Mouse (Mus musculus): Measurements from ENCODE around the gene Isca2.
A peak's percentile ranks its signal among the peaks of the same experiment; 100 is the strongest.

Gene Isca2

DNA sequence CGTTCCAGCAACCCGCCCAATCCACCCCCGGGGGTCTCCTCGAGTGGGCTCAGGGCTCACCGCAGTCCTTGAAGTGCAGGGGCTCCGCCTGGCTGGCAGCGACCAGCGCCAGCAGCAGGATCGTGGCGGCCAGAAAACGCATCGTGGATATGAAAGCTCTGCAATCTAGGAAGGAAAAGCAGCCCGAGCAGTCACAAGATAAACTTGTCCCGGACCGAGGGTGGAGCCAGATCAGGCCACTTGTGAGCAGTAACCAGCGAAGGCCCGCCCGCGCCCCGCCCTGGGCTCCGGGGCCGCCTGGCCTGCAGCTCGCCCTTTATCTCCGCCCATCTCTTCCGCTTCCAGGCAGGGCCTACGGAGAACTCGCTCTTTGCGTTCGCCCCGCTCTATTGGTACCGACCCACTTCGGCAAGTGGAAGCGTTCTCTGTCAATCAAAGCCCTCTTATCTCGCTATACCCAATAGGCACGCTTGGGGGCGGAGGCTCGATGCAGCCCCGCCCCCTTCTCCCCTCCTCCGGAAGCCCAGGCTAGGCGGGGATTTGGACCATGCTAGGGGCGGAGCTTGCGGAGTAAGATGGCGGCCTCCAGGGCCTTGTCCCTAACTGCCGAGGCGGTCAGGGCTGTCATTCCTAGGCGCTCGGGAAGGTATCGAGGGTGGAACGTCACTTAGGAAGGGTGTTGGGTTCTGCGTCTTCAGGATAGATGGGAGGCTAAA, at the start of gene Isca2, which contains the start of gene Npc2:
TSS of gene Isca2 (plus strand) at position 526 of the 716 bp plus-strand sequence.
TSS of gene Npc2 (minus strand) at position 427 of the 716 bp plus-strand sequence.
- DNase-seq, result peak; percentile 97

DNA sequence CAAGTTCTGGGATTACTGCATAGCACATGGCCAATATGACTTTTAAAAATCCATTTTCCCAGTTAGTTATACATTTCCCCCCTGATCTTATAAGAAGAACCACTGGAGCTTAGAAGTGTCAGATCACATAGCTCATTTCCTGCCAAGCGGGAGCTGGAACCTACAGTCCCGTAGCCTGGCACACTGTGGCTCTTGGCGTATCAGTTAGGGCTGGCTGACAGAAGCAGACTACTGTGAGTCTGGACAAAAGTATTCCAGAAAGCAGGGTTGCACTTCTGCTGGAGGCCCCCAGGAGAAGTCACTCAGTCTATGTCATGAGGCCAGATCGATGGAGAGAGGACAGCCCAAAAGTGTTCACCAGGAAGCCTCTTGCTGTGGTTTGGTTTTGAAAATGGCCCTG, 46.7 kb upstream of the Isca2 start:
- DNase-seq, result no peak

DNA sequence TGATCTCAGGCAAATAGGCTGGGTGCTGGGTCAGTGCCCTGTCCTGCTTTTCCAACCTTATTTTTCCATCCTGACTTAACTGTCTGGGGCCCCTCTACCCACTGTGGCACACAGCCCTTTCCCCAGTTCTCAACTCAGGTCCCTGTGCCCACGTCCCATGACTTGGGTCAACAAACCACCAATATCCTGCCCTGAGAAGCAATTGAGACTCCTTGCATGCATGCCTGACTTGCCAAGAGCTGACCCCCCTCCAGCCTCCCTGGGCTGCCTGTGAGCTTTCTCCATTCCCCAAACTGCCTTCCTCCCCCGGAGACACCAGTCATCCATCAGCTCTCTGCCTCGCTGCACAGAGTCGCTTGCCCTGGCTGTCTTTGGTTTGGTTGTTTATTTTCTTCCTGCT, 46.1 kb upstream of the Isca2 start:
- DNase-seq, result no peak

DNA sequence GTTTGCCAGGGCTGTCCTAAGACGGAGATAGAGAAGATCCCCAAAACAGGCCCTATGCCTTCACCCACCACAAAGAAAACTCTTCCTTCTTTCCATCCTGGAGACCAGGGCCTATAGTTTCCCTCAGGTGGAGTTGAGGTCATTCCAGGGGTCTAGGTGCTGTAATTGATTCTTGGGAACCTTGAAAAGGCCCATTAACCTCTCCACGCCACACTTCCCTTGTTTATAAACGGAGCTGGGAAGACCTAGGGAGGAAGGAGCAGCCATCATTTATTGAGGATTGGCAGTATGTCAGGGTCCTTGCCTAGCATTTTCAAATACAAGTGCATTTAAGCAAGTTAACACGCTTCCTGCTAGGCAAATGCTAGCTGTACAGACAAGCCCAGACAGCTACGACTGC, 45.6 kb upstream of the Isca2 start:
- no peak for DNase-seq

DNA sequence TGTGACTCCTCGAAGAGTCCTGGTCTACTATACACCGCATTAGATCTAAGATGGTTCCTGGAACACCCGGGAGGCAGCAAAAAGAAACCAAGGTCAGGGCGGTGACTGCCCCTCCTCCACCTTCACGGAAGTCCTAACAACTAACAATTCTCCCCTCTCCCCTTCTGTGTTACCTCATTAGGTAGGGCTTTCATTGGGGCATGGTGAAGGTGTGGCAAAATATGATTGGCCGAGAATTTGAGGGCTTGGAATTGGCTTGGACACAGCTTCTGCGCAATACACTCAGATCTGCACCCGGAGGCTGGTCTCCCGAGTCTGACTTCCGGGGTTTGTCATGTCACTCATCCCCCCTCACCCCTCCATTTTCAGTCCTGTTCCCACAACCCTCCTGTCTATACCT, 44.6 kb upstream of the Isca2 start:
- no peak for DNase-seq

DNA sequence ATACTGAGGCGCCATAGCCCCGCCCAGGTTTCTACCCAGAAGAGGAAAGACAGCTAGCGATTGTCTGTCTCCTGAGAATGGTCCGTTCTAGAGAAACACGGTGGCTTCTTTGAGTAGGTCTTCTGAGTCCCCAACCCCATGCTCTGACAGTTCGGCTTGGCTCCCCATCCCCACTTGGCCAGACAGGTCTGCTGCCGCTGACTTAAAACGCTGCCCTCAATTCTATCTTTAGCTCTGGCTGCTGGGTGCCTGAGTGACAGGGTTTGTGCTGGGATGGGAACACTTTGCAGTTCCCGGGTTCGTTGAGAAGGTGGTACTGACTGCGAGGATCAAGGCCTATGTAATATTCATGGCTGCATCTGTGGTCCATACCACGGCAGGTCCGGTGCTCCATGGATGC, 39.7 kb upstream of the Isca2 start:
- DNase-seq, result no peak

DNA sequence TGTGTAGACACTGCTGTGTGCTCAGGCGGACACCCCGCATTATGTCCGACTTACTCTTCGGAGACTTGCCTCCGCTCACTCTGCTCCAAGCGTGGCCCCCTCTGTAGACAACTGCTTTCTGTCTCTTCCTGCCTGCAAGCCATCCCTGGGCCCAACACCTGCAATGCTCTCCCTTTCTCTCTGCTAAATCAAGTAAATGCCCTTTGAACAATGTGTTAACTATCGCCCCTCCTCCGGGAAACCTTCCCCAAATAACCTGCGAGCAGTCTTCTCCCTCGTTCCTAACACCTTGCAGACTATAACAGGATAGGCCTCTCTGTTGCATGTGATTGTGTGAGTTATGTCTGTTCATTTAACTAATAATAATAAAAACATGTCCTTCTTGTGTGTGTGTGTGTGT, 29.6 kb upstream of the Isca2 start:
- no peak for DNase-seq

DNA sequence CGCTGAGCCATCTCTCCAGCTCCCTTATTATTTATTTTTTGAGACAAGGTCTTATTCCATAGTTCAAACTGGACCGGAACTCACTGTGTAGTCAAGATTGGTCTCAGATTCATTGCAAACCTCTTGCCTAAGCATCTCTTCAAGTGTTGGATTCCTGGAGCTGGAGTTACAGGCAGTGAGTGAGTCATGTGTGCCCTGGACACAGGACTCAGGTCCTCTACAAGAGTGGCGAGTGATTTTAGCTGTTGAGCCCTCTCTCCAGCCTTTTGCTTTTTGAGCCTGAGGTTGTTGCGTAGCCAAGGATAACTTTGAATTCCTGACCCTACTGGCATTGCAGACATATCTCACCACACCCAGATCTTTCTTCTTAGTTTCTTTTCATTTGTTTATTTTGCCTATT, 27.4 kb upstream of the Isca2 start:
- DNase-seq, result no peak

DNA sequence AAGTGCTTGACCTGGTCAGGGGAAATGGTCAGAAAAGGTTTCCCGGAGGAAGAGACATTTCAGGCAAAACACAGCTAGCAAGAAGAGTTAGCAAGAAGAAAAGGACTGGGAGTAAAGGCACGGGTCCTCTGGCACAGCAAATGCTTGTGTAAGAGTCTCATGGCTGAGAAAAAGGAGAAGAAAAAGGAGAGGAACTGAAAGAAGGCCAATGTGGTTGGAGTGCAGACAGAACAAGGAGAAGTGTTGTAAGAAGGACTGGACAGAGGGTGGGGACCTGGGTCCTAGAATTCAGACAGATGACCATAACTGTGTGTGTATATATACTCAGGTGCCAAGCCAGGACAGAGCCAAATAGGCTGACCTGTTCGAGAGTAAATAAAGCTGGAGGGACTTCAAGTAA, 24.9 kb upstream of the Isca2 start:
- DNase-seq, result no peak

DNA sequence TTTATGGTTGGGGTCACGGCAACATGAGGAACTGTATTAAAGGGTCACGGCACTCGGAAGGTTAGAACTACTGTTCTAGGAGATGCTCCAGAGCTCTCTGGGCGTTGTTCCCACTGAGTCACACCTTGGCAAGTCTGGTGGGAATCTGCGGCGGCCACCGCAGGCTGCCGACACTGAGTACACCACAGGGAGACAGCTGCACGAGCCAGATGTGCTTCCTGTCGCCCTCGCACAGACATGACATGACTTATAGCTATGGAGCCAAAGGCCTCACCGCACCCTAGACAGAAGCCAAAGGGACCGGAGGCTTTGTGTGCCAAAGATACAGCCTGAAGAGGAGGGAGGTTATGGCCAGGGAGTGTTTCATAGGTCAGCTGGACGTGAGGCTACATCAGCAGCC, 22.4 kb upstream of the Isca2 start:
- DNase-seq, result peak; percentile 38

DNA sequence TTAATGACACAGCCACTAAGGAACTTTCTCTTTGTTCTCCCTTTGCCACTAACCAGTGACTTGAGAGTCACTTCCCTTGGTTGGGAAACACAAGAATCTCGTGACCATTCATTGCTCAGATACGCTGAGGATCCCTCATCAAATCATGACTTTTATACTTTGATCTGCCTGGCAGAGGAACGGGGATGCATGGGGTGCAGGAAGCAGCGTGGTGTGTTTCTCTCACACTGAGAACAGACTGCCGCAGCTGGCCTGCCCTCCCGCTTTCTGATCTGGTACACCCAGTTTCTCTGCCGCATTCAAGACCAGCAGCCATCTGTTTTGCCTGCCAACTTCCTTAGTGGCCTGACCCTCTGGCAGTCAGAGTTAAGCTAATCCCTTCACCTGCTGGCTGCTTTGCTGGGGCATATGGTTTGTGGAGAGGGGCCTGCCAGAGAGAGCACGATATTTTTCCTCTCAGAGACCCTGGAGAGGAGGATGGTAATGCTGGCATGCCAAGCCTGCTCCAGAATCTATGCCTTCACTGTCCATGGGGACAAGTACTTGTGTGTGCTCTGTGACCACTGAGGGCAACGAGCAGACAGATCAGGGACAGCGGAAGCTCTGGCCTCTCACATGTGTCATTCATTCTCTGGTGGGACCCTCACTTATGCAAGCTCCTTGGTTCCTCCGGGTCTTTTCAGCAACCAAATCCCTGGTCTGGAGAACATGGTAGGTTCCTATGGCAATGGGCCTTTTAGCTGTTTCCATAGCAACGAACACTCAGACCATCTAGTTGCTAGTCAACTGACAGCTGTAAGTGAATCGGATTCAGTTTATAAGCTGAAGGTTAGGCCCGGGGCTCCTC, 20.7 kb upstream of the Isca2 start:
- DNase-seq, result no peak

DNA sequence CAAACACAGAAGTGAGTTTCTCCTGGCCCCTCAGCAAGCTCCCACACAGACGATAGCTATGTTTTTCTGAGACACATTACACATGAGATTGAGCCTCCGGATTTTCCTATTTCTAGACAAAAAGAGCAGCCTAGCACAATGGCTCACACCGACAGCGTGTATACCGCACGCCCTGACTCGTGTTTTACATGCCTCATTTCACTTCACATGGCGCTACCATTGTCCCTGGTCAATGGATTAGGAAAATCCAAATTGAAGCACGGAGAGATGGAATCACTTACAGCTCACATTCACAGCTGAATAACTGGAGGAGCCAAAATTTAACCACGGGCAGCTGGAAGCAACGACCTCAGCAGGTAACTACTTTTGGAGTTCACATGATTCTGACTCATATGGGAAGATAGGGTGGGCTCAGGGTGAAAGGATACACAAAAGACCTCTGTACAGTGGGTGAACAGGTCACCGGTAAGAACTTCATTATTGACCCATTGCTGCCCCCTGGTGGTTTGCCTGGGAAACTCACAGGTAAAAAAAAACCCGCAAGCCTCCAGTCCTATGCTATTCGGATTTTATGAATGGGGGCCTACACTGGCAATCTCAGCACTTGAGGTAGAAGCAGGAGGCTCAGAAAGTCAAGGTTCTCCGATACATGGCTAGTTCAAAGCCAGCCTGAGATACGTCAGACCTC, 17.9 kb upstream of the Isca2 start:
- DNase-seq, result peak; percentile 46

DNA sequence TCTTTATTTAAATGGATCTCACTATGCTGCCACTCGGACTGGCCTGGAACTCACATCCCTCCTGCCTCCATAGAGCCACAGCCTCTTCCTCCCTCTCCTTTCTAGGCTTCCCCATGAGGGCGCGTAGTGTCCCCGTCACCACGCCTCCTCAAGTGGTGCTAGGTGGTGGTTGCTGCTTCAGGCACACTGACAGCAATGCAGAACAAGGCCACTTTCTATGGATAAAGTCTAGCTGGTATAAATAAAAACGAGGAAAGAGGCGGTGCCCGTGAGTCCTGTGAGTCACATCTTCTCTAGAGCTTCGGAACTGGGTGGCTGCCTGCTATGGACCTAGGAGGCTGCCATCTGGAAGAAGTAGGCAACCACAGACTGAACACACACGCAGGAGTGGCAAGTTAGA, 17.0 kb upstream of the Isca2 start:
- no peak for DNase-seq

DNA sequence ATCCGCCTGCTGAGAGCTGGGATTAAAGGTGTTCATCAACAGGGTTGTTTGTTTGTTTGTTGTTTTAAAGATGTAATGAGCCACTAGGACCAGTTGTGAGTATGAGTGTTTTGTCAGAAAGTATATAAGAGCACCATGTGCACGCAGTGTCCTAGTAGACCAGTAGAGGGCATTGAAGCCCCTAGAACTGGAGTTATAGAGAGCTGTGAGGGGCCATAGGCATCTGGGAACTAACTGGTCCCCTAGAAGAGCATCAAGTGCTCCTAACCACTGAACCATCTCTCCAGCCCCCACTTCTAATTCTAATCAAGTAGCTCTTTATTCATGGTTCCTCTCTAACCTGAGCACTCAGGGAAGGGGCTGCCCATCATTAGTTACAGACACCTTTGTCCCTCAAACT, 14.0 kb upstream of the Isca2 start:
- DNase-seq, result no peak

DNA sequence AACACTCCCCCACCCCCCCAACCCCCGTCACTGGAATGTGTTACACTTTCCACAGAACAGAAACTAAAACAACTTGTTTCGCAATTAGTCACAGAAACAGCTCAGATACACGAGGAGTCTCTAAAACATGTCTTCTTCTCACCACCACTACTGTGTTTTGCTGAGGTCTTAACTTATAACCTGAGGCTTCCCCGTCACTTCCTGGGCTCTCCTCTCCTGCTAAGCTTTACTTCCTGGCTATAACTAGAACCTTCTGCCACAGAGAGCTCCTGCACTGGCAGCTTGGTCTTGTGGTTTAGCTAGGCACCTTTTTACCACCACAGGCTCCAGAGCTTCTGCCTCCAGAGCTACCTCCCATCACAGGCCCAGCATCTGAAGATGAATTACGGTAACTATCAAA, 10.5 kb upstream of the Isca2 start:
- no peak for DNase-seq

DNA sequence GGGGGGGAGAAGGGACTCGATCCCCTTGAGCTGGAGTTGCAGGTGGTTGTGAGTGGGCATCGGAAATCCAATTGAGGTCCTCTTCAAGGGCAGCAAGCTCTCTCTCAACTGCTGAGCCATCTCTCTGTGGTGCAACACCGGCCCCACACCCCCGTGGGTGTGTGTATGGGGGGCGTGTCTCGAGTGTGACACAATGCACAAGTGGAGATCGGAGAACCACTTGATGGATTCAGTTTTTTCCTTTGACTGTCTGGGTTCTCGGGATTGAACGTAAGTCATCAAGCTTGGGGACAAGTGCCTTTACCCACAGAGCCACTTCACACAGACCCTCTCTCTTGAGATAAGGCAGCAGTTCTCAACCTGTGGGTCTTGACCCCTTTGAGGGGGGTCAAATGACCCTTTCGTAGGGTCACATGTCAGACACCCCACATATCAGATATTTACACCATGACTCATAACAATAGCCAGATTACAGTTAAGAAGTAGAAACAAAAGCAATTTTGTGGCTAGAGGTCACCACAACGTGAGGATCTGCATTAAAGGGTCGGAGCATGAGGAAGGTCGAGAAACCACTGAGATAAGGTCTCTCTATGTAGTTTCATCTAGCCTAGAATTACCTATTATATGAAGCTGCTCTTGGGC, 9.4 kb upstream of the Isca2 start:
- DNase-seq, result no peak

DNA sequence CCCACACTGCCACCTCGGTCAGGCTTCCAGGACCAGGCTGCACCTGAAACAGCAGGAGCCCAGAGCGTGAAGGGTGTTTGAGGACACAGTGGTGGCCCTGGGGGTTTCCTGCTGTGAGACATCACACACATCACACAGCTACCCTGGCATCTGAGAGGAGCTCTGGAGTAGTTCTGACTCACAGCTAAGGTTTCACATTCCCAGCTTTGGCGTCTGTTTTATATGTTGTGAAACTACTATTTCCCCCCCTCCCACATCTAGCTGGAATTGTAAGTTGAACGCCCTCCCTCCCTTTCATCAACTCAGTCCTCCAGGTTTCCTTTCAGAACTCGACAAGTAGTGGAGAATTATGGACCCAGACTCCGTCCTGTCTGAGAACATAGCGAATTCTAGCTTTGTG, 8.3 kb upstream of the Isca2 start:
- no peak for DNase-seq

DNA sequence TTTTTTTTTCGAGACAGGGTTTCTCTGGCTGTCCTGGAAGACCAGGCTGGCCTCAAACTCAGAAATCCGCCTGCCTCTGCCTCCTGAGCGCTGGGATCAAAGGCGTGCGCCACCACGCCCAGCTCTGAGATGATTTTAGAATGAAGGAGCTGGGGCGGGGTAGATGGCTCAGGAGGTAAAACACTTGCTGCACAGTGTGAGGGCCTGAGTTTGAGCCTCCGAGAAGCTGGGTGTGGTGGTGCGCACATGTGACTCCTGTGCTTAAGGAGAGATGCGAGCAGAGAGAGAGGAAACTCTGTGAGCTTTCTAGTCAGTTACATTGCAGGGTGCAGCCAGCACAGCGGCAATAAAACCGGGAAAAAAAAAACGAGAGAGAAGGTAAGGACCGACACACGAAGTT, 7.5 kb upstream of the Isca2 start:
- no peak for DNase-seq

DNA sequence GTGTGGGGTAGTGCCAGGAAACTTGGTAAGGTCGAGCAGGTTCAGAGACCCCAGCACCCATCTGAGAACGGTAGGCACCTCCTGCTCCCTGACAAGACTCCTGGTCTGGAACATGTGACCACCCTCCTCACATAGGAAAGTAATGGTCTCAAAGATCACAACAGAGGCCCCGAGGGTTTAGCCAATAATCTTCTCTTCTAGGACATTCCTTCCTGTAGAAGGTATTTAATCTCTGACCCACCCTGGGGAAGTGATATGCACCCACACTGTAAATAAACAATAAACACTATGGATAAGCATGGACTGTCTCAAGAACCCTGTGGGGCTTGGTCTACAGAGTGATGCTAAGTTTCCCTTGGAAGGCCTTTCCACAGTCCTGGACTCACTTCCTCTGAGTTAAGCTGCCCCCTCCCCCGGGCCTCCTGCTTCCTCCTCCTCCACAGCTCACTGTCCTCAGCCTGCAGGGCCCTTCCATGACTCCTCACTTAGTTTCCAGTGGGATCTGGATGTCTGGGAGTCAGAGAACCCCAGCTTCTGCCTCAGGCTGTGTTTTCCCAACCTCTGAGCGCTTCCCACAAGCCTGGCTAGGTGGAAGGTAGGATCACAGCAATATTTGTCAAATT, 6.8 kb upstream of the Isca2 start:
- DNase-seq, result no peak

DNA sequence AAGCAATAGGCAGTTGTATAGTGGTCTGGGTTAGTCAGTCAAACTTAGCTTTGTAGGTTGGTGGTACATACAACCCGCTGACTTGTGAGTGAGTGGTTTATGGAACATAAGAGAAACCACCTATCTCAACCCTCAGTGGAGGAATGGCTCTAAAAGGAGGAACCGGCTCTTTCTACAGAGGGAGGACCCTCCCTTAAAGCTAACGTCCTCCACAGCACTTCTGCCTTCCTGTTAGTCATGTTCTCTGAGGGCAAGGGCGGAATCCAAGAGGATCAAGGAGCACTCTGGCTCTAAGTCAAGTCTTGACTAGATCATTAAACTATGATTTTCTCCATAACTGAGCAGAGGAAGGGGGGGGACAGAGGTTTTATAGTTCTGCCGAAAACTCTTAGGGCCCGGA, 5.5 kb upstream of the Isca2 start:
- DNase-seq, result no peak

DNA sequence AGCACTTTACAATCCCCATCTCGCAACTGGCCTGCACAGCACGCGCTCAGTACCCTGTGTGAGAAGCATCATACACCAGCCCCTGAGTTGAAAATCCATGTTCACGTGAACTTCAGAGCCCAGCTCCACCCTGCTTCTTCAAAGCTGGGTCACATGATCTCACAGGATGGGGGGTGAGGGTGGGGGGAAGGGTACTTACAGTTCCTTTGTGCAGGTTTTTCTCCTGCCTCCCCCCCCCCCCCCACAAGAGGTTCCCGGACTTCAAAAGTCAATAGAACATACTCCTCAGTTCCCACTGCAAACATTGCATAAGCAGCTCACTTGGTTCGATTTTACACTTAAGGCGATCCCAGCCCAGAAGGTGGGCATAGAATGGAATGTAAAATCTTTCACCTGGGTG, 3.4 kb upstream of the Isca2 start:
- no peak for DNase-seq

DNA sequence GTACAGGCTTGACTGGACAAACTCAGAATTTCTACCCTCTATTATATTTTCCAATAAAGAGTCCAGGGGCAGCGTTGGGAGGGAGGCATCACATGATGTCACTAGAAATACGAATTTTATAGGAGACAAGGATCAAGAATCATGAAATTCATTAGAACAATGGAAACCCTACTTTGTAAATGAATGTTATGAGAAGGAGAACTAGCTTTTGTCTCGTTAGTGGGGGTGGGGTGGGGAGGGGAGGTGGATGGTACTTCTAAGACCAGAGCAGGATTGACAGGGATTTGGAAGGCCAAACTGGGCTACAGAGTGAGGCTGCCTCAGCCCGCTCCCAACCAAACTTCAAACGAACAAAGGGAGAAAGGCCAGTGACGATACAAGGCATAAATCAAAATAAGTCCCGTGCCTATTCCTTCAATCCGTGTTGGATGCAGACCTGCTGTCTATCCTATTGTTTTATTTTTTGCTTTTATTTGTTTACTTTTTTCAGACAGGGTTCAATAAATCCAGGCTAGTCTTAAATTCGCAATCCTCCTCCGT, 1.0 kb upstream of the Isca2 start:
- DNase-seq, result no peak

DNA sequence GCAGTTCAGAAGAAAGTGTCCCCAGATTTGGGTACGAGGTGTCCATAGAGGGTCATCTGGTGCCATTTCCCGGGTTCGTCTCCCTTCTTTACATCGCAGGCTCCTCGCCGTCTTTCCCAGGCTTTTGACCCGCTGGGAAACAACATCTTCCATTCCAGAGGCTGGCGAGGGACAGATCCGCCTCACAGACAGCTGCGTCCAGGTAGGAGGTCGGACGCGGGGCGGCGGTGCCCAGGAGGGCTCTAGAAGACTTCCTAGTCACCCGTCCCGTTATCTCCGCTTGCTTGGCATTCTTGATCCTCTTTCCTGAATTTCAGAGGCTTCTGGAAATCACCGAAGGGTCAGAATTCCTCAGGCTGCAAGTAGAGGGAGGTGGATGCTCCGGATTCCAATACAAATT, 425 bp downstream of the Isca2 start:
- no peak for DNase-seq

All from kidney, adult 18-20 months (tissue).